Mouse (Mus musculus): Measurements from ENCODE around the gene Slc5a4a.

The Slc5a4a gene

DNA sequence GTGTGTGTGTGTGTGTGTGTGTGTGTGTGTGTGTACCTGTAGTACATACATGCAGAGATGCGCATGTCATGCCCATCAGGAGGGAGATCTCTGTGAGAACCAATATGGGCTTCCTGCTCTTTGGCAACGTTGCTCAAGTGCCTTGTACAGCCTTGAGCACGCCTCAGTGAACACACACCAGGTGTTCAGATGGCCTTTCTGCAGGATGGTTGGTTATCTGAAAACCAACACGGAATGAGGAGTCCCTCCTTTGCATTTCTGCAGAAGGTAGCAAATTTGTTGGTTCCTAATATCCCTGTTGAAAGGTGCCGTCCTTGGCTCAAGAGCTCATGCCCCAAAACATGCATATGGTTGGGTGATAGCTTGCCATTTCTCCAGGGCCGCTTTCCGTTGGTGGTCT is 8.7 kb downstream of the Slc5a4a start:
- Histone ChIP-seq H3K36me3 (ENCODE audit: insufficient read depth, low read length) (no peaks in the 10 kb centered on the region), H3K27me3 (ENCODE audit: insufficient read depth, low read length) (no peaks in the 10 kb centered on the region), H3K4me1 (replicated peaks; ENCODE audit: low read depth, low read length) (no peaks in the 10 kb centered on the region), H3K4me3 (replicated peaks; ENCODE audit: low read length) (no peak overlapping the region), H3K9me3 (ENCODE audit: low read length) (no peaks in the 10 kb centered on the region)
- no peak for TF ChIP-seq NANOG (IDR thresholded peaks at IDR 0.05; ENCODE audit: borderline replicate concordance, low read length)
- no peak for TF ChIP-seq CTCF (conservative IDR thresholded peaks at IDR 0.05; ENCODE audit: low read length)
- TF ChIP-seq POU5F1 (IDR thresholded peaks at IDR 0.05; ENCODE audit: borderline replicate concordance, low read length), result no peak

DNA sequence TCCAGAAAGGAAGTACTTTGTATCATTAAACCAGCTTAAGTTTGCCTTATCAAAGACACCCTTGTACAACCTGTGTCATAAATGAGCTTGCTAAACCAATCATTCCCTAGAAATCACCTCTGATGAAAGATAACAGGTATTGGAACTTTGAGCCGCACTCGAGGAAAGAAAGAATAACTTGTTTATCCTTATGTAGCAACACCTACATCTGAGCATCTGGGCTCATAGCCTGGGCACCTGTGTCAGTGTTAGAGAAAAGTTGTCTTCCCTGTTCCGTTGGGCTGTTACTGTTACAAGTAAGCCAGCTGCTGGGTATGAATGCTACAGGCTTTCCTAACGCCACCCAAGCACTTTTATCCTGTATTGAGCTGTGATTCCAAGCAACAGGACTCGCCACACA is 10.3 kb downstream of the Slc5a4a start:
- H3K4me1 ChIP-seq (replicated peaks; ENCODE audit: low read depth, low read length), result peaks cover 6% of the 10 kb centered on the region; the same call in 1 of the 2 replicates
- H3K27me3 ChIP-seq (ENCODE audit: insufficient read depth, low read length), result no peaks in the 10 kb centered on the region
- no peak overlapping the region for H3K4me3 ChIP-seq (replicated peaks; ENCODE audit: low read length)
- TF ChIP-seq NANOG (IDR thresholded peaks at IDR 0.05; ENCODE audit: borderline replicate concordance, low read length), result no peak
- TF ChIP-seq POU5F1 (IDR thresholded peaks at IDR 0.05; ENCODE audit: borderline replicate concordance, low read length), result no peak
- TF ChIP-seq CTCF (conservative IDR thresholded peaks at IDR 0.05; ENCODE audit: low read length), result no peak
- no peaks in the 10 kb centered on the region for H3K9me3 ChIP-seq (ENCODE audit: low read length)
- H3K36me3 ChIP-seq (ENCODE audit: insufficient read depth, low read length), result no peaks in the 10 kb centered on the region

GRCm38 (mm10) chr10:76158009-76158408 is 10.8 kb downstream of the Slc5a4a start:
- H3K4me1 ChIP-seq (replicated peaks; ENCODE audit: low read depth, low read length), result peaks cover 6% of the 10 kb centered on the region; the same call in 1 of the 2 replicates
- no peaks in the 10 kb centered on the region for H3K9me3 ChIP-seq (ENCODE audit: low read length)
- H3K4me3 ChIP-seq (replicated peaks; ENCODE audit: low read length), result no peak overlapping the region
- no peak for TF ChIP-seq NANOG (IDR thresholded peaks at IDR 0.05; ENCODE audit: borderline replicate concordance, low read length)
- no peak for TF ChIP-seq CTCF (conservative IDR thresholded peaks at IDR 0.05; ENCODE audit: low read length)
- no peak for TF ChIP-seq POU5F1 (IDR thresholded peaks at IDR 0.05; ENCODE audit: borderline replicate concordance, low read length)
- no peaks in the 10 kb centered on the region for H3K27me3 ChIP-seq (ENCODE audit: insufficient read depth, low read length)
- H3K36me3 ChIP-seq (ENCODE audit: insufficient read depth, low read length), result no peaks in the 10 kb centered on the region

GRCm38 (mm10) chr10:76174899-76175298 is 27.6 kb downstream of the Slc5a4a start:
- TF ChIP-seq POU5F1 (IDR thresholded peaks at IDR 0.05; ENCODE audit: borderline replicate concordance, low read length) (no peak), CTCF (conservative IDR thresholded peaks at IDR 0.05; ENCODE audit: low read length) (no peak), NANOG (IDR thresholded peaks at IDR 0.05; ENCODE audit: borderline replicate concordance, low read length) (no peak)
- H3K9me3 ChIP-seq (ENCODE audit: low read length), result peaks cover 12% of the 10 kb centered on the region
- H3K4me3 ChIP-seq (replicated peaks; ENCODE audit: low read length), result no peak overlapping the region
- H3K27me3 ChIP-seq (ENCODE audit: insufficient read depth, low read length), result no peaks in the 10 kb centered on the region
- H3K36me3 ChIP-seq (ENCODE audit: insufficient read depth, low read length), result no peaks in the 10 kb centered on the region
- H3K4me1 ChIP-seq (replicated peaks; ENCODE audit: low read depth, low read length), result no peaks in the 10 kb centered on the region

- peaks cover 15% of the 10 kb centered on the region for H3K4me1 ChIP-seq (replicated peaks; ENCODE audit: low read depth, low read length)
- no peak overlapping the region for H3K4me3 ChIP-seq (replicated peaks; ENCODE audit: low read length)
- H3K27me3 ChIP-seq (ENCODE audit: insufficient read depth, low read length), result no peaks in the 10 kb centered on the region
- H3K9me3 ChIP-seq (ENCODE audit: low read length), result 0 out of 2 replicates have a peak, but pooled peaks cover 3% of the 10 kb centered on the region
- H3K36me3 ChIP-seq (ENCODE audit: insufficient read depth, low read length), result no peaks in the 10 kb centered on the region
- TF ChIP-seq POU5F1 (IDR thresholded peaks at IDR 0.05; ENCODE audit: borderline replicate concordance, low read length) (peak; percentile 51; the same call in 1 of the 2 replicates), NANOG (IDR thresholded peaks at IDR 0.05; ENCODE audit: borderline replicate concordance, low read length) (peak; percentile 21; the same call in 1 of the 2 replicates), CTCF (conservative IDR thresholded peaks at IDR 0.05; ENCODE audit: low read length) (no peak)
Observed at GRCm38 (mm10) chr10:76185216-76185615, 38.0 kb downstream of the Slc5a4a start.

GRCm38 (mm10) chr10:76188010-76188409 is 40.8 kb downstream of the Slc5a4a start:
- Histone ChIP-seq H3K36me3 (ENCODE audit: insufficient read depth, low read length) (no peaks in the 10 kb centered on the region), H3K9me3 (ENCODE audit: low read length) (0 out of 2 replicates have a peak, but pooled peaks cover 3% of the 10 kb centered on the region), H3K4me1 (replicated peaks; ENCODE audit: low read depth, low read length) (peaks cover 14% of the 10 kb centered on the region), H3K27me3 (ENCODE audit: insufficient read depth, low read length) (no peaks in the 10 kb centered on the region), H3K4me3 (replicated peaks; ENCODE audit: low read length) (no peak overlapping the region)
- no peak for TF ChIP-seq POU5F1 (IDR thresholded peaks at IDR 0.05; ENCODE audit: borderline replicate concordance, low read length)
- no peak for TF ChIP-seq CTCF (conservative IDR thresholded peaks at IDR 0.05; ENCODE audit: low read length)
- TF ChIP-seq NANOG (IDR thresholded peaks at IDR 0.05; ENCODE audit: borderline replicate concordance, low read length), result no peak

DNA sequence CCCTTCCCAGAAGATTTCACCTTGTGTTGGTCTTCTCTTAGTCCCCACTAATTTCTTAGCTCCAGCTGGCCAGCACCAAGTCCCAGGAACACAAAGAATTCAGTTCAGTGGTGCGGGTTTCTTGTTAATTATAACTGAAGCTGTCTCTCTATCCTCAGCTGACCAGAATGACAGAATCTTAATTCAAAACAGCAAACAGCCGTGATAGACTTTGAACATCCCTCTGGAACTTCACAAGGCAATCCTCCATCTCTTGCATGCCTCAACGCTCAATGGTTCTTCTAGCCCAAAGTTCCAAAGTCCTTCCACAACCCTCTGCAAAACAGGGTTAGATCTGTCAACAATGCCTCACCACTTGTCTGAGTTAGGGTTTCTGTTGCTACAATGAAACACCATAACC is 54.2 kb downstream of the Slc5a4a start:
- no peak overlapping the region for H3K4me3 ChIP-seq (replicated peaks; ENCODE audit: low read length)
- no peaks in the 10 kb centered on the region for H3K9me3 ChIP-seq (ENCODE audit: low read length)
- peaks cover 8% of the 10 kb centered on the region for H3K27me3 ChIP-seq (ENCODE audit: insufficient read depth, low read length)
- H3K36me3 ChIP-seq (ENCODE audit: insufficient read depth, low read length), result no peaks in the 10 kb centered on the region
- TF ChIP-seq NANOG (IDR thresholded peaks at IDR 0.05; ENCODE audit: borderline replicate concordance, low read length) (no peak), CTCF (conservative IDR thresholded peaks at IDR 0.05; ENCODE audit: low read length) (no peak)
- peaks cover 8% of the 10 kb centered on the region for H3K4me1 ChIP-seq (replicated peaks; ENCODE audit: low read depth, low read length)

GRCm38 (mm10) chr10:76201978-76202377 is 54.7 kb downstream of the Slc5a4a start:
- Histone ChIP-seq H3K4me3 (replicated peaks; ENCODE audit: low read length) (no peak overlapping the region), H3K36me3 (ENCODE audit: insufficient read depth, low read length) (no peaks in the 10 kb centered on the region), H3K27me3 (ENCODE audit: insufficient read depth, low read length) (peaks cover 8% of the 10 kb centered on the region), H3K4me1 (replicated peaks; ENCODE audit: low read depth, low read length) (peaks cover 8% of the 10 kb centered on the region), H3K9me3 (ENCODE audit: low read length) (no peaks in the 10 kb centered on the region)
- TF ChIP-seq NANOG (IDR thresholded peaks at IDR 0.05; ENCODE audit: borderline replicate concordance, low read length) (no peak), CTCF (conservative IDR thresholded peaks at IDR 0.05; ENCODE audit: low read length) (peak; percentile 74)

DNA sequence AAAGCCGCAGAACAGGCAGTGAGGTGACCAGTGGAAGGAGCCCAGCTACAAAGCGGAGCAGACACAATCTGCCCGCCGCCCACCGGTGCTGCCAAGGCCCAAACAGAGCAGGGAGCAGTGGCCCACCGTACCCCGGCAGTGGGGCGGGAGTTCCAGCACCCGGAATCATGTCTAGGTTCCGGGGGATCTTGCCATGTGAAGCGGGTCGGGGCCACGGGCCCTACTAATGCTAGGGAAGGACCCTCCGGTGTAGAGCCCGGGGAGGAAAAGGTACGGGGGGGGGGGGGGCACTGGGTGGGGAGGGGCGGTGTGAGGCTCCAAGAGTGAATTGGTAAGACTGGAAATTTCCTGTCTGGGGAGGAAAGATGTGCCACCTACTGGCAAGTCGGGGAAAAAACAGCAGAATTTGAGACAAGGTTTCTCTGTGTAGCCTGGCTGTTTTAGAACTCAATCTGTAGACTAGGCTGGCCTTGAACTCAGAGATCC is 56.6 kb downstream of the Slc5a4a start:
- Histone ChIP-seq H3K27me3 (ENCODE audit: insufficient read depth, low read length) (peaks cover 8% of the 10 kb centered on the region), H3K9me3 (ENCODE audit: low read length) (no peaks in the 10 kb centered on the region), H3K4me3 (replicated peaks; ENCODE audit: low read length) (peak overlapping the region; percentile 72), H3K4me1 (replicated peaks; ENCODE audit: low read depth, low read length) (peaks cover 8% of the 10 kb centered on the region), H3K36me3 (ENCODE audit: insufficient read depth, low read length) (no peaks in the 10 kb centered on the region)
- TF ChIP-seq CTCF (conservative IDR thresholded peaks at IDR 0.05; ENCODE audit: low read length), result peak; percentile 40
- TF ChIP-seq POU5F1 (IDR thresholded peaks at IDR 0.05; ENCODE audit: borderline replicate concordance, low read length), result no peak

Measured in E14TG2a.4 (cell line).